Mouse (Mus musculus) bone marrow, adult 2 months (tissue): Measurements from ENCODE around the gene Mup12.
"Not testable (repeated sequence)": the region's sequence is repeated elsewhere in the genome, so short reads cannot be mapped to it uniquely, and the experiment has no call there.

Source experiments
- CTCF ChIP-seq: fragments of 200-500 bp; IDR thresholded peaks from 2 replicates; pipeline ENCODE4 v1.5.1; 2011; ENCODE audit warnings: low read length, control low read depth; ENCODE audit not compliant: control insufficient read depth, insufficient read depth
- POLR2A ChIP-seq: fragments of 200-500 bp; IDR thresholded peaks from 2 replicates; pipeline ENCODE4 v1.6.1; 2011; ENCODE audit warnings: low read depth, mild to moderate bottlenecking, control low read depth, low read length, borderline replicate concordance; ENCODE audit not compliant: control insufficient read depth

DNA sequence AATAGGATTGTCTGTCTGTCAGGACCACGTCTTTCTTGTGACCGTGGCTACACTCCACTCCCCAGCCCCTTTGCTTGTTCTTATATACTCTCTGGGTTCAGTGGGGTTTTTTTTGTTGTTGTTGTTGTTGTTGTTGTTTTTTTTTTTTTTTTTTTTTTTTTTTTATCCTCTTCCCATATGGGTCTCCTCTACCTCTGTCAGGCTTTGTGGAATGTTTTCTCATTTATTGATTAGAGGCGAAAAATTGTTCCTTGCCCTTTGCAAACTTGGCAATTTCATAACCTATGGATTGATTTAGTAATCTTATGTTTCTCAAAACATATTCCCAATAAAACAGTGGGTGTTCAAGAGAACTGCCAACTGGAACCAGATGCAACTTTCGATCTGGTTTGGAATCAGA is at the start of gene Mup12:
- not testable (repeated sequence) for TF ChIP-seq CTCF, POLR2A
